Mouse (Mus musculus): ENCODE measurements at regions not wholly inside any gene's neighbourhood (a gene's known extent, or its start where the extent isn't known, plus 50 kb on each side); places are given as distances from the start of the nearest gene placed in this dataset.

GRCm38 (mm10) chr1:107811136-107811535 lies 221.3 kb downstream of the Serpinb8 start:
- no peak overlapping the region for H3K27ac ChIP-seq
- H3K27me3 ChIP-seq: no peaks in the 10 kb centered on the region
- ATAC-seq (replicated peaks; ENCODE audit: low FRiP score): no peak
- no peaks in the 10 kb centered on the region for H3K36me3 ChIP-seq
- WGBS: 59% methylated on average over 1 of the region's 1 CpGs
- no peak overlapping the region for H3K4me3 ChIP-seq (replicated peaks)
- no peak overlapping the region for H3K4me2 ChIP-seq
- H3K9ac ChIP-seq: no peak overlapping the region
- no peaks in the 10 kb centered on the region for H3K4me1 ChIP-seq
- H3K9me3 ChIP-seq (replicated peaks): no peaks in the 10 kb centered on the region

DNA sequence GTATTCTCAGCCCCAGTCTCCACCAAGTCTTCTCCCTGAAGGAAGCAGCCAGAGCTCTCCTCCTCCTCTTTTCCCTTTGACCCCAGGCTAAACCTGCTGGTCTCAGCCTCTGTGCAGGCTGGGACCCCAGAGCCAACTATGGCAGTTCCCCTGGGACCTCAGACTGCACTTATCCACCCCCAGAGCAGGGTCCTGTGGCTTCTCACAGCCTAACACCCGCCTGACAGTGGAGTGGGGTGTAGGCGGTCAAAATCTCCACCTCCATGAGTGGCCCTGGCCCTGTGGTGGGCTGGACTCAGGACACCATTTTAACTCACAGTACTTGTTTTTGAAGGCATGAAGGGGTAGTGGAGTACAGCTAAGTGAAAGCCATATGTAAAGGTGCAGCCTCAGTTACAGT lies 222.1 kb downstream of the Serpinb8 start:
- H3K4me3 ChIP-seq (replicated peaks): no peak overlapping the region
- no peaks in the 10 kb centered on the region for H3K9me3 ChIP-seq (replicated peaks)
- no peak overlapping the region for H3K27ac ChIP-seq
- no peaks in the 10 kb centered on the region for H3K36me3 ChIP-seq
- no peaks in the 10 kb centered on the region for H3K4me1 ChIP-seq
- no peak overlapping the region for H3K4me2 ChIP-seq
- H3K27me3 ChIP-seq: no peaks in the 10 kb centered on the region
- no peak for ATAC-seq (replicated peaks; ENCODE audit: low FRiP score)
- no peak overlapping the region for H3K9ac ChIP-seq
- 77% methylated on average over 2 of the region's 2 CpGs for WGBS

DNA sequence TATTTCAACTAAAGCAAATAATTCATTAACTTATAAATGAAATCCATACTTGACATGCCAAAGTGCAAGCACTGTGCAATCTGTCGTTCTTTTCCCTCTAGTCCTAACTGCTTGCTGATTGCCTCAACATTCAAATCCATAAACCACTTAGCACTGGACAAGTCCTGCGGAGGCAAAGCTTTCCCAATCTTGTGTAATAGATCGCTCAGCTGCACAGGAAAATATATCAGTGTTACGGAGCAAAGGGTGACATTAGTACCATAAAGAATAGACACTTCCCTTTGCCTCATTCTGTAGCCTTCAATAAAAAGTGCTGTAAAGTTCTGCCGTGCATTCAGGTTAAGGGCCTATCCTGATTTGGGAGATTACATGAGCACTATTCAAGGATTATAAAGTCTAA lies 248.1 kb downstream of the Serpinb8 start:
- no peak overlapping the region for H3K27ac ChIP-seq
- no peaks in the 10 kb centered on the region for H3K4me1 ChIP-seq
- no peaks in the 10 kb centered on the region for H3K36me3 ChIP-seq
- no peaks in the 10 kb centered on the region for H3K27me3 ChIP-seq
- no peak for ATAC-seq (replicated peaks; ENCODE audit: low FRiP score)
- H3K4me3 ChIP-seq (replicated peaks): no peak overlapping the region
- H3K9ac ChIP-seq: no peak overlapping the region
- WGBS: 50% methylated on average over 5 of the region's 5 CpGs
- no peak overlapping the region for H3K4me2 ChIP-seq
- no peaks in the 10 kb centered on the region for H3K9me3 ChIP-seq (replicated peaks)

GRCm38 (mm10) chr1:107852386-107852785 lies 262.6 kb downstream of the Serpinb8 start:
- no peaks in the 10 kb centered on the region for H3K27me3 ChIP-seq
- H3K9me3 ChIP-seq (replicated peaks): no peaks in the 10 kb centered on the region
- no peak for ATAC-seq (replicated peaks; ENCODE audit: low FRiP score)
- no peaks in the 10 kb centered on the region for H3K36me3 ChIP-seq
- H3K4me3 ChIP-seq (replicated peaks): no peak overlapping the region
- no peak overlapping the region for H3K4me2 ChIP-seq
- 68% methylated on average over 2 of the region's 2 CpGs for WGBS
- no peaks in the 10 kb centered on the region for H3K4me1 ChIP-seq
- no peak overlapping the region for H3K9ac ChIP-seq
- no peak overlapping the region for H3K27ac ChIP-seq

- Histone ChIP-seq H3K9ac (no peak overlapping the region), H3K27me3 (no peaks in the 10 kb centered on the region), H3K4me1 (no peaks in the 10 kb centered on the region), H3K4me3 (replicated peaks) (no peak overlapping the region), H3K27ac (no peak overlapping the region), H3K4me2 (no peak overlapping the region), H3K36me3 (no peaks in the 10 kb centered on the region), H3K9me3 (replicated peaks) (no peaks in the 10 kb centered on the region)
- ATAC-seq (replicated peaks; ENCODE audit: low FRiP score): no peak
- WGBS: 92% methylated on average over 4 of the region's 4 CpGs
Measured at GRCm38 (mm10) chr1:107853001-107853400, 263.2 kb downstream of the Serpinb8 start.

GRCm38 (mm10) chr1:107897743-107898437 lies 308.1 kb downstream of the Serpinb8 start:
- H3K4me2 ChIP-seq: no peak overlapping the region
- H3K4me1 ChIP-seq: no peaks in the 10 kb centered on the region
- no peak for ATAC-seq (replicated peaks; ENCODE audit: low FRiP score)
- no peaks in the 10 kb centered on the region for H3K9me3 ChIP-seq (replicated peaks)
- H3K27me3 ChIP-seq: no peaks in the 10 kb centered on the region
- H3K36me3 ChIP-seq: no peaks in the 10 kb centered on the region
- WGBS: 60% methylated on average over 3 of the region's 3 CpGs
- H3K27ac ChIP-seq: no peak overlapping the region
- H3K9ac ChIP-seq: no peak overlapping the region
- no peak overlapping the region for H3K4me3 ChIP-seq (replicated peaks)

- H3K36me3 ChIP-seq: no peaks in the 10 kb centered on the region
- H3K27me3 ChIP-seq: no peaks in the 10 kb centered on the region
- no peak overlapping the region for H3K4me2 ChIP-seq
- H3K4me1 ChIP-seq: no peaks in the 10 kb centered on the region
- no peak overlapping the region for H3K4me3 ChIP-seq (replicated peaks)
- WGBS: 94% methylated on average over 4 of the region's 4 CpGs
- no peaks in the 10 kb centered on the region for H3K9me3 ChIP-seq (replicated peaks)
- H3K9ac ChIP-seq: no peak overlapping the region
- no peak for ATAC-seq (replicated peaks; ENCODE audit: low FRiP score)
- H3K27ac ChIP-seq: no peak overlapping the region
Measured at GRCm38 (mm10) chr1:107899261-107899660, 309.5 kb downstream of the Serpinb8 start.

DNA sequence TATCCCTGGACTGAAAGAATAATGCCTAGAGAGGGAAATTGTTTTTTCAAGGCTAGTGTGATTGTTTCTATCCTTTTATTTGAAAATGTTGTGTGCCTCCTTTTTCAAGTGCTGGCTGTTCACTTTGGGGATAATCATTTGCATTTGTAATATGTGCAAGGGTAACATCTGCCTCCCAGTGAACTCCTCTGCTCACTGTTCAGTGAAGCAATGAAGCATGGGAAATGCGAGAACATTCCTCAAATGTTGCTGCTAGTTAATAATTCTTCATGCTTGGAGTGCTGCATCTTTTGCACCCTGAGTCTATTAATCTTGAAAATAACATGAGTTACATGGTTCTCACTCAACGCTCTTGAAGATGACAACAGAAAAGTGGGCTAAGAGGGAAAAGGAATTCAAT lies 310.6 kb downstream of the Serpinb8 start:
- 36% methylated on average over 2 of the region's 2 CpGs for WGBS
- ATAC-seq (replicated peaks; ENCODE audit: low FRiP score): peak; percentile 71
- Histone ChIP-seq H3K9ac (no peak overlapping the region), H3K4me1 (no peaks in the 10 kb centered on the region), H3K27ac (no peak overlapping the region), H3K27me3 (no peaks in the 10 kb centered on the region), H3K4me3 (replicated peaks) (no peak overlapping the region), H3K4me2 (no peak overlapping the region), H3K36me3 (no peaks in the 10 kb centered on the region), H3K9me3 (replicated peaks) (no peaks in the 10 kb centered on the region)

- WGBS: 89% methylated on average over 1 of the region's 1 CpGs
- ATAC-seq (replicated peaks; ENCODE audit: low FRiP score): no peak; the same call in 1 of the 2 replicates
Measured at GRCm38 (mm10) chr1:107900913-107901312, 311.1 kb downstream of the Serpinb8 start.

DNA sequence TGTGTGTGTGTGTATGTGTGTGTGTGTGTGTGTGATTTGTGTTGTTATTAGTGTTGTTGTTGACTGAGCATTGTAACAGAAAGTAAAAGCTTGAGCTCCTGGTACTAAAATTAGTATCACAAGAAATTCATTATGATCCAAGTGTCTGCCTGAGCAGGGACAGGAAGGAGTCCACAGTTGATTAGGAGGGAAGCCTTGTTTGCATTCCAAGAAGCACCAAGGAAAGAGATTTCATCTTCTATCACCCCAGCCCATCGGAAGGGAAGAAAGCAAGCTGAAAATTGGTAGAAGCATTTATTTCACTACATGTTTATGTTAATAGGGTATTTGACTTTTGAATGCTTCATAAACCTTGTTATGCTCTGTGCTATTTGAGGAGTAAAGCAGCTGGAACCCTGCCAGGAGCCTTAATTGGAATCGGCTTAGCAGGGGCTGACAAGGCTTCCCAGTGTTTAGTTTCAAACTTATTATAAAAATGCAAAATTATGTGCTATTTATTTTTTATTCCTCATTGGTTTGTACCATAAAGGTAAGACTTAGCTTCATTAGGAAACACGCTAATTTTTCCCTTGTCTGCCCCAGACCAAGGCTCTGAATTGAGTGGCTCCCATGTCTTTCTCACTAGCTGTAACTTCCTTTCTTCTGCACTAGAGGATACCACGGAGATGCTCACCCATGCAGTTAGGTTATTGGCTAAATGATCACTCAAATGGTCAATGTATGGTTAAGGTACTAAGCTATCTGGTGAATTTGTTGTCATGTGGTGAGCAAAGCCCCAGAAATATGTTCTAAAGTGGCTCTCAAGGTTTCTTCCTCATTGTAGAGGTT lies 318.6 kb downstream of the Serpinb8 start:
- Histone ChIP-seq H3K4me1 (peaks cover 8% of the 10 kb centered on the region), H3K4me2 (0 out of 2 replicates have a peak overlapping the region, but pooled peaks have one; percentile 0), H3K9me3 (replicated peaks) (no peaks in the 10 kb centered on the region), H3K9ac (no peak overlapping the region), H3K27ac (peak overlapping the region; percentile 54; the same call in 1 of the 2 replicates), H3K4me3 (replicated peaks) (no peak overlapping the region), H3K27me3 (no peaks in the 10 kb centered on the region), H3K36me3 (no peaks in the 10 kb centered on the region)
- peak; percentile 80; the same call in 1 of the 2 replicates for ATAC-seq (replicated peaks; ENCODE audit: low FRiP score)
- WGBS: 34% methylated on average over 4 of the region's 4 CpGs

More at GRCm38 (mm10) chr1:107900913-107901312, 311.1 kb downstream of the Serpinb8 start:
- no peaks in the 10 kb centered on the region for H3K9me3 ChIP-seq (replicated peaks)
- no peaks in the 10 kb centered on the region for H3K4me1 ChIP-seq
- H3K4me3 ChIP-seq (replicated peaks): no peak overlapping the region
- no peak overlapping the region for H3K27ac ChIP-seq
- no peak overlapping the region for H3K9ac ChIP-seq
- no peak overlapping the region for H3K4me2 ChIP-seq
- no peaks in the 10 kb centered on the region for H3K27me3 ChIP-seq
- H3K36me3 ChIP-seq: no peaks in the 10 kb centered on the region

DNA sequence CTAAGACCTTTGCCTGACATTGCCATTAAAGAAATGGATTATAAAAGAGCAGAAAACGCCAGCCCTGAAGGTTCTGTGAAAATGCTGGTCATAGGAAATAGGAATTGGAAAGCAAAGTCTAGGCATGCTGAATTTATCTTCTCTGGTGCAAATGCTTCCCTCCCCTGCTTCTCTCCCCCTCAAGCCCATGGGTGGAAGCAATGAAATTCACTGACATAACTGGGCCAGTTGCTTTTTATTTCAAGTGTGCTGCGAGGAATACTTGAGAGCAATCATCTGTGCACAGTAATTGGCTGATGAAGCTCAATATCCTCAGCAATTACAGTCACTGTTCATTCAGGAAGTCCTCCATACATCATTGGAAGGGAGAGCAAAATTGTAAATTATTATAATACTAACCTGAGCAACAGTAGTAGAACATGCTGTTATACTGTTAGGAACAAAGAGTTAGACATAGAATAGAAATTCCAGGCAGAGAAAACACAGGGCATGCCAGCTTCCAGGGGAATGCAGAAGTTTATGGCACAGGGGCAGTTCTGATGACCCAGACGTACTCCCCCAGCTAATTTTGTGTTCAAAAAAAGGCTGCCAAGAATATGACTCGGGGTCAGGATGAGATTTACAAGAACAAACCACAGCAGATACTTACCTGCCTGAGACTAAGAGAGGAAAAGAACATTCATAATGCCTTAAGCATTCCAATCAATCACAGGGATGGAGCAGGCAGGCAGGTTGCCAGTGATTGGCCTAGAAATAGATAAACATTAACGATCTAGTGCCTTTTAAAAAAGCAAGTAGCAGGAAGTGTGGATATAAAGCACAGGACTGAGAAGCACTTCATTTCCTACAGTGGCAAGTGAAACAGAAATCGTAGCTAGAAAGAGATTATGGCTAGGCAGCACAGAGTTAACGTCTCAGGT lies 325.1 kb downstream of the Serpinb8 start:
- peaks cover 17% of the 10 kb centered on the region for H3K4me1 ChIP-seq
- no peaks in the 10 kb centered on the region for H3K36me3 ChIP-seq
- H3K4me2 ChIP-seq: 0 out of 2 replicates have a peak overlapping the region, but pooled peaks have one; percentile 4
- H3K9ac ChIP-seq: no peak overlapping the region
- ATAC-seq (replicated peaks; ENCODE audit: low FRiP score): peak; percentile 59; the same call in 1 of the 2 replicates
- 11% methylated on average over 7 of the region's 7 CpGs for WGBS
- no peaks in the 10 kb centered on the region for H3K27me3 ChIP-seq
- 0 out of 2 replicates have a peak overlapping the region, but pooled peaks have one; percentile 9 for H3K27ac ChIP-seq
- no peaks in the 10 kb centered on the region for H3K9me3 ChIP-seq (replicated peaks)
- no peak overlapping the region for H3K4me3 ChIP-seq (replicated peaks)
